Mouse (Mus musculus) right cerebral cortex, postnatal 25 days (tissue): ENCODE results near the gene Gm49387.

Source experiments
- DNase-seq: peaks from one replicate; pipeline ENCODE4 v3.0.0; 2022

Gm49387 gene

GRCm38 (mm10) chr14:31519165-31519564 lies 121.5 kb downstream of the Gm49387 start:
- no peak for DNase-seq

GRCm38 (mm10) chr14:31515895-31516294 lies 124.8 kb downstream of the Gm49387 start:
- DNase-seq, result no peak

- DNase-seq, result no peak
These were observed 130.4 kb downstream of the Gm49387 start for GRCm38 (mm10) chr14:31510322-31510721.

- DNase-seq, result no peak
These were observed 130.8 kb downstream of the Gm49387 start for GRCm38 (mm10) chr14:31509911-31510310.

GRCm38 (mm10) chr14:31506456-31506855 lies 134.2 kb downstream of the Gm49387 start:
- no peak for DNase-seq

- no peak for DNase-seq
These were observed 137.3 kb downstream of the Gm49387 start for GRCm38 (mm10) chr14:31503406-31503805.
